Mouse (Mus musculus): ENCODE measurements at regions not wholly inside any gene's neighbourhood (a gene's known extent, or its start where the extent isn't known, plus 50 kb on each side); places are given as distances from the start of the nearest gene placed in this dataset.

DNA sequence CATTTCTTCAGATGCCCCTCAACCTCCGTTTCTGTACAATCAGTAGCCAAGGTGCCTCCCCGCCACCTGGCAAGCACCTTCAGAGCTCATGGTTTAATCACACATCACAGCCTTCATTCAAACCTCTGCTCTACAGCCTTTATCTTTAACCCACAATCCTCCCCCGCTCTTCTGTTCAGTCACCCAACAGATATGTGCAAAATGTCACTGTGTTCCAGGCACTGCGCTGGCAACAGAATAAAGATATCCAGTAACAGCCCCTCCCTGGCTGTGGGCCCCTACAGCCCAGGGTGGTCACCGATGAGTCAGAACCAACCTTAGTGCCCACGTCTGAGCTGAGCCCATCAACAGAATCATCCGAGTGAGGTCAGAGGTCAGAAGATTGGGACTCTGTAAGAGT, 54.3 kb upstream of the Ddr1 start (continued):
- no peak for TF ChIP-seq ZC3H11A (IDR thresholded peaks at IDR 0.05; ENCODE audit: low read depth, low read length)

DNA sequence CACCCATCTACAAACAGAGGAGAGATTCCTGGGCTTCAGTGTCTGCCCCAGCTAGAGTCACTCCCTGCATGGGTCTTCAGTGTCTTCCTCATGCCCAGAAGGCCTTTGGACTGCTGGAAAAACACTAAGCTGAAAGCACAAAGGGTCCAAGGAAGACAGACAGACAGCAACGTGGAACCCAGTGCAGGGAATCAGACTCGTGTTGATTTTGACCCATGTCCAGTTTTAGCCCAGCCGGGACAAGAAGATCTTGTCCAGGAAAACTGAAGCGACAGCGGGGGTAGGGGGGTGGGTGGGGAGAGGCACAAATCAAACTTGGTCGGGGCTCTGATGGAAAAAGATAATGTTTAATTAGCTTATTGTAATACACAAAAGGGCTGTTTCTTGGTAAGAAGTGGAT, 55.3 kb upstream of the Ddr1 start:
- H3K9ac ChIP-seq (ENCODE audit: control insufficient read depth, low read depth, low read length, poor library complexity, severe bottlenecking), result no peak overlapping the region
- H3K27me3 ChIP-seq (ENCODE audit: control insufficient read depth in 1 of 2, insufficient read depth in 2 of 2, low read length in 2 of 2), result no peaks in the 10 kb centered on the region

DNA sequence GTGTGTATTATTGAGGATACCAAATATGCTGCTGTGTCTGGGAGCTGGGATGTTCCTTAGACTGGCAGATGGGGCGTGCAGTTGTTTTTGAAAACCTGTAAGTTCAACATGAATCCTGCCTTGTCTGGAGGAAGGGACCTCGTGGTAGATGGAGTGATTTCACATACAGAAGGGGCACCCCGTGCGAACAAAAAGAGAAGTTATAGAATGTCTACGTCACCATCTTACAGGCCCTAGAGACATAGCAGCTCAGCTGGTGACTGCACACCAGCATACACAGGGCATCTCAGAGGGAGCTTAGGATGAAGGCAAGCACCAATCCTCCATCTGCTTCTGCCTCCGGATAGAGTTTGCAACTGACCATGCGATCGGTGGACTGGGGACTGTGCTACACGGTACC, 58.2 kb upstream of the Ddr1 start:
- peaks cover 2 to 10% of the 10 kb centered on the region in 2 experiments; a peak in 3 of 4 replicates for H3K4me1 ChIP-seq (ENCODE audit: control insufficient read depth in 1 of 2, insufficient read depth in 2 of 2, low read length in 2 of 2)
- peaks cover 0 to 9% of the 10 kb centered on the region in 2 experiments; a peak in 2 of 4 replicates for H3K36me3 ChIP-seq (ENCODE audit: control insufficient read depth in 1 of 2, insufficient read depth in 2 of 2, low read length in 2 of 2)
- TF ChIP-seq USF1 (IDR thresholded peaks at IDR 0.05; ENCODE audit: low read depth, low read length) (no peak), ELF1 (IDR thresholded peaks at IDR 0.05; ENCODE audit: low read depth, low read length) (no peak), TCF12 (IDR thresholded peaks at IDR 0.05; ENCODE audit: low read depth, low read length) (no peak), CTCF (IDR thresholded peaks at IDR 0.05 in 2 of 3, conservative IDR thresholded peaks at IDR 0.05 in 1 of 3; ENCODE audit: control insufficient read depth in 1 of 3, insufficient read depth in 1 of 3, low read depth in 2 of 3, low read length in 3 of 3, poor library complexity in 1 of 3, severe bottlenecking in 1 of 3) (no peak), ZKSCAN1 (IDR thresholded peaks at IDR 0.05; ENCODE audit: low read depth, low read length) (no peak), E2F4 (IDR thresholded peaks at IDR 0.05; ENCODE audit: borderline replicate concordance, low read depth, low read length) (no peak), TAL1 (IDR thresholded peaks at IDR 0.05; ENCODE audit: low read length) (no peak), KAT2A (conservative IDR thresholded peaks at IDR 0.05; ENCODE audit: low read depth, low read length) (no peak), SMC3 (IDR thresholded peaks at IDR 0.05; ENCODE audit: low read depth, low read length) (no peak), JUND (IDR thresholded peaks at IDR 0.05; ENCODE audit: low read depth, low read length) (no peak), ETS1 (IDR thresholded peaks at IDR 0.05; ENCODE audit: low read depth, low read length) (no peak), MYC (IDR thresholded peaks at IDR 0.05; ENCODE audit: low read depth, low read length) (no peak)

More for the DNA sequence above, 55.3 kb upstream of the Ddr1 start:
- Histone ChIP-seq H3K27ac (ENCODE audit: control insufficient read depth, low read depth, low read length) (no peak overlapping the region), H3K4me1 (ENCODE audit: control insufficient read depth in 1 of 2, insufficient read depth in 2 of 2, low read length in 2 of 2) (peaks cover 2 to 10% of the 10 kb centered on the region in 2 experiments; a peak in 3 of 4 replicates), H3K79me2 (ENCODE audit: control insufficient read depth, insufficient read depth, low read length, poor library complexity) (no peaks in the 10 kb centered on the region), H3K4me3 (ENCODE audit: control insufficient read depth in 1 of 2, insufficient read depth in 1 of 2, low read depth in 2 of 2, low read length in 2 of 2) (no peak overlapping the region), H3K9me3 (replicated peaks; ENCODE audit: insufficient read depth, low read length) (no peaks in the 10 kb centered on the region), H3K36me3 (ENCODE audit: control insufficient read depth in 1 of 2, insufficient read depth in 2 of 2, low read length in 2 of 2) (peaks cover 0 to 9% of the 10 kb centered on the region in 2 experiments; a peak in 2 of 4 replicates)
- TF ChIP-seq RAD21 (IDR thresholded peaks at IDR 0.05; ENCODE audit: low read depth, low read length) (no peak), CTCF (IDR thresholded peaks at IDR 0.05 in 2 of 3, conservative IDR thresholded peaks at IDR 0.05 in 1 of 3; ENCODE audit: control insufficient read depth in 1 of 3, insufficient read depth in 1 of 3, low read depth in 2 of 3, low read length in 3 of 3, poor library complexity in 1 of 3, severe bottlenecking in 1 of 3) (no peak), ZC3H11A (IDR thresholded peaks at IDR 0.05; ENCODE audit: low read depth, low read length) (no peak), USF2 (IDR thresholded peaks at IDR 0.05; ENCODE audit: borderline replicate concordance in 1 of 2, insufficient read depth in 1 of 2, low read depth in 1 of 2, low read length in 2 of 2) (no peak), ETS1 (IDR thresholded peaks at IDR 0.05; ENCODE audit: low read depth, low read length) (no peak), MYC (IDR thresholded peaks at IDR 0.05; ENCODE audit: low read depth, low read length) (no peak), MAFK (IDR thresholded peaks at IDR 0.05; ENCODE audit: borderline replicate concordance, low read depth, low read length) (no peak), EP300 (IDR thresholded peaks at IDR 0.05; ENCODE audit: low read depth in 1 of 2, low read length in 2 of 2) (no peak), GATA1 (IDR thresholded peaks at IDR 0.05; ENCODE audit: low read depth, low read length) (no peak), NRF1 (IDR thresholded peaks at IDR 0.05; ENCODE audit: insufficient read depth, low read depth, low read length, poor library complexity, severe bottlenecking) (no peak)
- no peak for DNase-seq (ENCODE audit: low read depth, low spot score)

More for the DNA sequence above, 58.2 kb upstream of the Ddr1 start:
- Histone ChIP-seq H3K27me3 (ENCODE audit: control insufficient read depth in 1 of 2, insufficient read depth in 2 of 2, low read length in 2 of 2) (no peaks in the 10 kb centered on the region), H3K79me2 (ENCODE audit: control insufficient read depth, insufficient read depth, low read length, poor library complexity) (no peaks in the 10 kb centered on the region), H3K9ac (ENCODE audit: control insufficient read depth, low read depth, low read length, poor library complexity, severe bottlenecking) (no peak overlapping the region), H3K27ac (ENCODE audit: control insufficient read depth, low read depth, low read length) (no peak overlapping the region), H3K4me3 (ENCODE audit: control insufficient read depth in 1 of 2, insufficient read depth in 1 of 2, low read depth in 2 of 2, low read length in 2 of 2) (no peak overlapping the region), H3K9me3 (replicated peaks; ENCODE audit: insufficient read depth, low read length) (no peaks in the 10 kb centered on the region)
- no peak for DNase-seq (ENCODE audit: low read depth, low spot score)

Data from MEL (cell line).